ENCODE assay signal across 15 mouse cellular contexts in the genomic region with DNA sequence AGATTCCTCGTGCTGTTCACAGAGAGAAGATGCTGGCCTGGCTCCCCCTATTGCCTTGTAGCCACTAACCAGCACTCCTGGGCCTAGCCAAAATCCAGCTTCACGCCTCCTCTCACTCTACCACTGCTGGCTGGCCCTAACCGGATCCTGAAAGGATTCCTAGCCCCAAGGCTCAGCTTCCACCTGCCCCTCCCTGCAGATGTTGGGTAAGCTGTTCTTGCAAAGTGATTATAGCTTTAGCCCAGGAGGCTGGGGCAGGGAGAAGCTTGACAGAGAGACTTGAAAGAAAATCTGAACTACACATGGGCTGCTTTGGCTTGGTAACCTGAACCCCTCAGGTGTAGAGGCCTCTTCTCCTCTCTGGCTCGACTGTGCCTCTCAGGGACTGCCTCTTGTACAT.
"Had no signal": no experiment of that assay in that cellular context is flagged by ENCODE, and none has a peak within 500 bp of the region (broad histone marks: within the 10 kb centered on the region; RNA-seq: fewer than 3 reads in every experiment).

No protein-coding gene starts in this region.

- H3K9ac ChIP-seq: limb, embryonic 15.5 days; liver, embryonic 13.5 days; liver, postnatal 0 days; lung, embryonic 15.5 days; midbrain, embryonic 15.5 days had no signal

- ATAC-seq: liver, postnatal 0 days; midbrain, embryonic 15.5 days had no signal

- DNase-seq: kidney, adult 8-10 months; liver, embryonic 13.5 days; liver, postnatal 0 days; lung, postnatal 14 days; right cerebral cortex, adult 18-20 months; right cerebral cortex, postnatal 25 days; thymus, postnatal 4 days had no signal

- H3K4me3 ChIP-seq: limb, embryonic 15.5 days; liver, embryonic 13.5 days; lung, embryonic 15.5 days; megakaryocyte, embryonic 14.5 days; midbrain, embryonic 15.5 days had no signal

- H3K9me3 ChIP-seq: limb, embryonic 15.5 days; liver, embryonic 13.5 days; lung, embryonic 15.5 days; megakaryocyte, embryonic 14.5 days; midbrain, embryonic 15.5 days had no signal

- H3K27ac ChIP-seq: kidney, postnatal 0 days; limb, embryonic 15.5 days; liver, embryonic 13.5 days; lung, embryonic 15.5 days; macrophage; midbrain, embryonic 15.5 days; stomach, postnatal 0 days had no signal

- H3K27me3 ChIP-seq: limb, embryonic 15.5 days; liver, embryonic 13.5 days; lung, embryonic 15.5 days; midbrain, embryonic 15.5 days had no signal

- H3K36me3 ChIP-seq: limb, embryonic 15.5 days; liver, embryonic 13.5 days; lung, embryonic 15.5 days; midbrain, embryonic 15.5 days had no signal

- H3K4me1 ChIP-seq: liver, embryonic 13.5 days; lung, embryonic 15.5 days; megakaryocyte, embryonic 14.5 days; midbrain, embryonic 15.5 days had no signal

- H3K4me2 ChIP-seq: limb, embryonic 15.5 days; liver, embryonic 13.5 days; lung, embryonic 15.5 days; midbrain, embryonic 11.5 days; midbrain, embryonic 15.5 days had no signal
